Mouse (Mus musculus) kidney, postnatal 10 days (tissue): Measurements from ENCODE around the gene Nfe2l2.
A peak's percentile ranks its signal among the peaks of the same experiment; 100 is the strongest.
"Not testable (repeated sequence)": the region's sequence is repeated elsewhere in the genome, so short reads cannot be mapped to it uniquely, and the experiment has no call there.

Experiments used
- DNase-seq: peaks from one replicate; pipeline ENCODE4 v3.0.0; 2021; ENCODE audit warnings: mixed read lengths

Nfe2l2 gene

DNA sequence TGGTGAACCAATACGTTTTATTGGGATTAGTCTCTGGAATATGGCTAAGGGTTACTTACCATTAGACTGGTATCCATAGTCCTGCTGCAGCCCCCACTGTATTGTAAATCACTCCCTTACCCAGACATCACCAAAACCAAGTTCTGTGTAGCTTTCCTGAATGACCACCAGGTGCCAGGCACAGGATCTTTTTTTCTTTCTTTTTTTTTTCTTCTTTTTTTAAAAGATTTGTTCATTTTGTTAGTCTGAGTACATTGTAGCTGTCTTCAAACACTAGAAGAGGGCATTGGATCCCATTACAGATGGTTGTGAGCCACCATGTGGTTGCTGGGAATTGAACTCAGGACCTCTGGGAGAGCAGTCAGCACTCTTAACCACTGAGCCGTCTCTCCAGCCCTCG, 8.6 kb upstream of the Nfe2l2 start:
- no peak for DNase-seq

DNA sequence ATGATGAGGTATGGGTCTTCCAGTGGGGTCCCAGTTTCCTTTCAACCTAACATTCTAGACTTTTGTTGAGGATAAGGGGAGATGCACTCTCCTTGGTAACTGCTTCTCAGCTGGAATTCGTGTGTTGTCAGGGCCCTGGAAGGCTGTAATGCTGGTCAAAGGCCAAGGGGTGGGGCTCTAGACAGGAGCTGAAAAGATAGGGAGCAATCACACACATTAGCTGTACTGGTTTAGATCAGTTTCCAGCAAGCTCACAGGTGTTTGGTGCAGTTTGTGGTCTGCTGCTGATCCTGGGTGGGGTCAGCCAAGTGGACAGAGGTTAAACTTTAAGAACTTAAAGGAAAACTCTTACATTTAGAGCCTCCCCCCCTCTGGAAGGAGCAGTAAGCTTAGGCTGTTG, 3.0 kb upstream of the Nfe2l2 start:
- peak; percentile 54 for DNase-seq

DNA sequence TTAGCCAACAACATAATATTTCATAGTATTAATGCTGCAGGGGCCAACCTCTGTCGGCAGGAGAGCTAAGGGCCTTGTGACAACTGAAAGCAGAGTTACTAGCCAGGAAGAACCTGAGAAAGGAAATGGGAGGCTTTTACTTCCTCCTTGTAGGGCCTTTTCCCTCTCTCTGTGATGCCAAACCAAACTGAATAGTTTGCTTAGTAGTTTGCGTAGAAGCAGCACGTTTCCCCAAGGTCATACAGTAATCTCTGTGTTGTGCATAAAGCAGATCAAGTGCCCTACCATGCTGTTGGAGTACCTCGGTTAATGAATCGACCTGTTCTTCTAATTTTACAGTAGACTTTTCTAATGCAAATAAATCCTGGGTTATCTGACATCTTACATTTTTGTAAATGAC, 2.0 kb upstream of the Nfe2l2 start:
- DNase-seq: no peak

DNA sequence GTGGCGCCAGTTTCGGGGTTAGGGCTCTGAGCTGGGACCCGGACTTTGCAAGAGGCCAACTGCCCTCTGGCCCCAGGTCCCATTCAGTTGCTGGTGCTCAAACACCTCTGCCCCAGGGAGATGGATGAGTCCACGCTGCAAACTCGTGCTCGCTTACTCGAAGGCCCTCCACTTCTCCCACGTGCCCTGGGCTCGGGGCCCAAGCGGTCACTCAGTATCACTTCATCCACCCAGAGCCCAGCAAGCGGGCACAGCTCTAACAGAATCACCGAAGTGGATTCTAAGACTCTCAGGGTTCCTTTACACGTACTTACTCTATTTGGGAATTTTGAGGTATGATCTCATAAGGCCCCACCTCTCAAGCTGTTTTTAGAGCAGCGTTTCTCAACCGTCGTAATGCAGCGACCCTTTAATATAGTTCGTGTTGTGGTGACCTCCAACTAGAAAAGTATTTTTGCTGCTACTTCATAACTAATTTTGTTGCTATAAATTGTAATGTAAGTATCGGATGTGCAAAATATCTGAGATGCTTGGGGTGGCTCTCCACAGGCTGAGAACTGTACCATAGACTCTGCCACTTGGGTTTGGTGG, 816 bp upstream of the Nfe2l2 start:
- no peak for DNase-seq

DNA sequence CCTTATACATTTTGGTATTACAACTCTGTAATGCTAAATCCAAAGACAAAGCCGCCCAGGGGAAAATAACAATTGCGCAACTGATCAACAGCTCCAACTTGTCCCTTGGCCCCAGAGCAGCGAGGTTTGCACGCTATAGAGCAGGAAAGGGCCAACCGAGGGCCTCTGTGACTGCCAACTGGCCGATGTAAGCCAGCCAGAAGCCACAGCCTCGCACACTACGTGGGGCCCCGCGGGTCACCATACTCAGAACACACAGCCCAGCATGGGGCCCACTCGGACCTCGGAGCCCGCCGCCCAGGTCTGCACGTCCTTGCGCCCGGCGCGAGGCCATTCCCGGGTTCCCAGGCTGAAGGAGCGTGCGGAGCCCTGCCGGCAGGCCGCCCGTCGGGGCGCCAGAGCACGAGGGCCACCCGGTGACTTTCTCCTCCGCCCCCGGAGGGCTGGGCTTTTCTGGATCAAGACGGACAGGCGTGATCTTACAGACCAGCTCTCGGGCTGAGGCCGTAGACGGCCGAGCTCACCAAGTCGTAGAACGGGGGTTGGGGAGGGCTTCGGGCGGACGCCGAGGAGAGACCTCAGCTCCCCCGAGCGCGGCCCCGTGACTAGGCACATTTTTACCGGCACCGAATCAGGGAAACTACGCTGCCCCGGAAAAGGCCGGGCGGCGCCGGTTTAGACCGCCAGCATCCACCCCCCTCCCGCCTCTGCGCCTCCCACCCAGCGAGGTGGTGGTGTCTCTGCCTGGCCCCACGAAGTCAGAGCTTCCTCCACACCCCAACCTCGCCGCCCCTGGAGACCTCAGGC, 863 bp downstream of the Nfe2l2 start:
- DNase-seq: peak; percentile 97

DNA sequence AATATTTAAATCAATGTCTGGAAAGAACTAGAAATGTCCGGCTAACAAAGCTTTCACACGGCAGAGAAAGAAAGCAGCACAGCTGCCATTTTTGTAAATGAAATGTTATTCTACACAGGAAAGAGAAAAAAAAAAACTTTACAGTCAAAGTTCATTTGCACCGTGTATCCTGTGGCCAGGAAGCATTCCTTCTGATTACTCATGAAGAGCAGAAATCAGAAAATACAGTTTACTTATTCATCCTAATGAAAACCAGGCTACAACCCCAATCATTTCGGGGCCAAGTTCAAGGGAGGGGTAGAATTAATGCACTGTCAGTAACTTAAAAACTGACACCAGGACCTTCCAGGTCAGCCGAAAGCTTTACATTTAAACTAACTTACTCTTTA, 1.9 kb downstream of the Nfe2l2 start:
- DNase-seq: no peak

DNA sequence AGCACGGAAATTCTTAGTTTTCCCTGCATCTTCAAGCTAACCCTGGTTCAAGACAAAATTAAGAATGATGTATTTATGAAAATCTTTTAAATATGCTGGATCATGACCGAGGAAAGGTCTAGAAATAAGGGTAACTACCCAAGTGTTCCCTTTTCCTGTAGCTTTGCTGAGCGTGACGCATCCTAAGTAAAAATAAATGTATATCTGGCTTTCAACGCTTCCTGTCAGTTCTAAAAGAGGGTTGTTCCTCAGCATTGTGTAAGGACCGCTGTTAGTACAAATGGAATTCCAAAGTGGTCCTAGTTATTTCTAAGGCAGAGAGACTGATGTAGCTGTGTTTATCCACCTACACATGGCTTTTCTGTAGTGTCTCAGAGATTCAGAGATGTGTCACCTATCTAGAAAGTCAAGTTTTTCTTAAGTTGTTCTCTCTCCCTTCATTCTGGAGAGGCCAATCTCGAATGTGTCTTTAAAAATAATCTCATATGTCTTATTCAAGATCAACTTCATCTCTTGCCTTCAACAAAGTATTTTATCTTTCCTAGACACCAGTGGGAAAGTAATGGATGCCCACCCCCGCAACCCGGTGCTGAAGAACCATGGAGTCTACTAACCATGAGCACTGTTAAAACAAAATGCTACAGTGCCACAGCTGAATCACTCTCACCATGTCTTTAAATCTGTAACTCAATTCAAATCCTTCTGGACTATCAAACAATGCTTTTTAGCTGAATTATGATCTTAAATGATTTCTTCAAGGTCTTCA, 2.4 kb downstream of the Nfe2l2 start:
- DNase-seq: no peak

DNA sequence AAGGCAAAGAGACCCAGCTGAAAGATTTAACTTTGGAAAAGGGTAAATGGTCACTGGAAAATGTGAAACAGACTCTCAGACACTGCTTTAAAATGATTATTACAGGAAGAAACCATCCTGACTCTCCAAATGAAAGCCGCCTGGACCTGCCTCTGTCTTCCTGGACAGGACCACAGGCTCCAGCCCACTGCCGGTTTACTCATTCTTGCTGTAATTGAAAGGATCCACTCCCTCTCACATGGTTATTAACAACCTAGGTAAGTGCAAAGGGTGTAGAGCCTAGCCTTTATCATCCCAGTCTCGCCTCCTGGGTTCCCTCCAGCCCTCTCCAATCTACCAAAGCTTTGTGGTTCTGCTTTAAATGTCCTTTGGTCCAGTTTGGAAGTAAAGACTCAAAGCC, 3.2 kb downstream of the Nfe2l2 start:
- DNase-seq: no peak

DNA sequence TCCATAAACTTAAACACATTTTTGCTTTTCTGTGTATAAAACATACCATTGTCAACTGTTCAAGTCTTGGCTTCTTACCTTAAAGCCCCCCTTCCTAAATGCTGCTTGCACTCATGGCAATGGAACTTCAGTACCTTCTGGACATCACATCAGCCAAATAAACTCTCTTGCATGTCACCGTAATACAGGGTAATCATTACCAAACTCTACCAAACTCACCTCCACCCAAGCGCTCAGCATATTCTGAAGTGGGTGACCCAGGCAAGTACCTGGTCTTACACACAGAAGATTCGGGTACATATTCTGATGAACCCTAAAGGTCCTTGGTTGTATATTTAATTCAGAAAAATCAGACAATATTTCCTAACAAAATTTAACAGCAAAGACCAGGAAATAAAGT, 3.9 kb downstream of the Nfe2l2 start:
- DNase-seq: no peak

DNA sequence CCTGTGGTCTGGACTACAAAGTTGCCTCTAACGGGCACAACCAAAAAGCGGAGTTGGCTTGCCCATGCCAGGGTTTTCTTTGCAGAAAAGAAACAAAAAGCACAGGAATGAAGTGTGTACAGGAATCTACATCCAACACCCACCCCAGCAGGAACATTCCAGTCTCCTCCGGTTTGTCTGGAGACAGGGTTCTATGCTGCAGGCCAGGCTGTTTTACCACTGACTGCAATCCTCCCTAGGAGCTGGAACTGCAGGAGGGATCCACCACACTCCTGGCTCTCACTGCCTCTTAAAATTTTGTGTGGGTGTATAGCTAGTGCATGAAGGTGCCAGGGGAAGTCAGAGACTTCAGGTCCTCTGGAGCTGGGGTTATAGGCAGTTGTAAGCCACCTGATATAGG, 5.6 kb downstream of the Nfe2l2 start:
- DNase-seq: no peak

DNA sequence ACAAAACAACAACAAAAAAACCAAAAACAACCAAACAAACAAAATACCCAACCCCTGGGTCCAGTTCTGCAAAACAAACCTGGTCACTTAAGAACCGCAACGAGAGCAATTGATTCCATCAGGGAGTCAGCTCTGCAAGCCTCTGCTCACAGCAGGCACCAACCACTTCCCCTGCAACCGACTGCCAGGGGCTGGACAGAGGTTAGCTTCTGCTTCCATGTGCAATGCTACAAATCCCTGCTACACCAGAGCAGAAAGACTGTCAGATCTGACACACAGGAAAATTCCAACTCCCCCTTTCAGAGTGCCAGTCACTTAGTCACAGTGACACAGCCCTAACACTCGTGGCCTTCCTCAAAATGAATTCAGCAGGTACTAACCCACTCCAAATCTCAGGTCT, 6.4 kb downstream of the Nfe2l2 start:
- no peak for DNase-seq

DNA sequence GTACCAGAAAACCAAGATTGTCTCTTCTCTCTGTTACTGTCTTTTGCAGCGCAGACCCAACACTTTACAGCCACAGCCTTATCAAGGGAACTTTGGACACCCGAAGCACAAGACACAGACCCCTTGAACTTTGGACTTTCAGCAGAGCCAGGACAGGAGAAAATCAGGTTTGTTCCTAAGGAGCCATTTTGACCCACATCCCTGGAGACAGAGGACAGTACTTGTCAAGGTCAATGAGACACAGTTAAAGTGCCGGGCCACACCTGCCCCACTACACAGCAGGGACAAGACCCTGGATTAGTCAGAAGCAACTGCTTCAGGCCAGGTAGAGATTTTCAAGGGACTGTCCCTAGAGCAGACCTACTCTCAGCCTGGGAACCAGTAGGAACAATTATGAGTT, 7.2 kb downstream of the Nfe2l2 start:
- DNase-seq: no peak

DNA sequence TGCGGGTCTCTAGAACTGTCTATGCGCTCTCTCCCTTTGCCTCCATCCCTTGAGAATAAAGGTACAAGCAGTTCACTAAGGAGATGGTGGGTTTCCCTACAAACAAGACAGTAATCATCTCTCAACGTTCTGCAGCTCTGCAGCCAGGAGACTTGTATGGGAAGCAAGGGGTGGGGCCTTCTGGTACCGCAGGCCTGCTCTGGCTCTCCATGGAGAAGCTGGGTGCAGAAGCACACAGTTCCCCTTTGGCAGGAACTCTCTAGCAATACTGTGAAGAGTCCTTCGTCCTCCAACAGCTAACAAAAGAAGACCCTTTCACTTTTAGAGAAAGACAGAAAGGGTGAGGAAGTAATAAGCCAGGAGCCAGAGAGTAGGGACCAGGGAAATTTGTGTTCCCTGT, 8.1 kb downstream of the Nfe2l2 start:
- peak; percentile 49 for DNase-seq

DNA sequence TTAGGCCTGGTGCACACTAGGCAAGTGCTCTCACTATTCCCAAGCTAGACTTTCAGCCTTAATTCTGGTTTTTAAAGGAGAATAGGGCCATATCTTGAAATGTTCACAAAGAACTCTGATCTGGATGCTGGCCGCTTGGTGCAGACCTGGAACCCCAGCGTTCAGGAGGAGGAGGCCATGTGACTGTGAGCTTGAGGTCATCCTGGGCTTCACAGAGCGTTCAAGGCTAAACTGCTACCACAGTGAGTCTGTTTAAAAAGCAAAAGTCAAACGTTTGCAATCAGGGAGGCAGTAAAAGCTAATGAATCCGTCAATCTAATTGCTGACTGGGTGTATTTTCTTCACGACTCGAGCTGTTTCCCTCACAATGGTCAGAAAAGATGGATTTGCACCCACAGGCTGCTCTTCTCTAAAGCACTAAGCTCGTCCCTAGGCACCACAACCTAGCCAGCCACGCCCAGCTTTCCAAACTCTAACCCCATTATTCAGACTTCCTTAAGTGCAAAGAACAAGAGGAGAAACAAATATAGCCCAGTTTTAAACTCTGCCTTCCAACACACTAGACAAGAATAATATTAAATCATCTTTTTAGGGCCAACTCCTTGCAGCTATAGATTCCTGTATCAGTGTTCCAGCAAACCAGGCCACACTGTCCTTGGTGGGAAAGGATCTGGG, 8.6 kb downstream of the Nfe2l2 start:
- no peak for DNase-seq

DNA sequence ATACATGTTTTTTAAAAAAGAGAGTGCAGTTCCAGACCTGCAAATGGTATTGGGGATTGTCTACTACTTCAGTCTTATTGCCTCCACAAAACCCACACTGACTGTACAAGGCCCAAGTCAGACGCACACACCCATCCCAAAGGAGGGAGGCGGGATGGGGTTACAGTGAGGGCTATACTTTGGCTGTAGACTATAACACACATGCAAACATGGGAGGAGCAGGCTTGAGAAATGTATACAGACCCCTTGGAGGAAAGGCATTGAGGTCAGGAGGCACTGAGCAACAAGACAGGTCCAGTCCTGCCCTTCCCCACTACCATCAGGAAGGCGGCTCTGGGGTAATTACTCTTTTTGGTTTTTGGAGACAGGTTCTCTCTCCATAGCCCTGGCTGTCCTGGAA, 9.5 kb downstream of the Nfe2l2 start:
- DNase-seq: not testable (repeated sequence)

DNA sequence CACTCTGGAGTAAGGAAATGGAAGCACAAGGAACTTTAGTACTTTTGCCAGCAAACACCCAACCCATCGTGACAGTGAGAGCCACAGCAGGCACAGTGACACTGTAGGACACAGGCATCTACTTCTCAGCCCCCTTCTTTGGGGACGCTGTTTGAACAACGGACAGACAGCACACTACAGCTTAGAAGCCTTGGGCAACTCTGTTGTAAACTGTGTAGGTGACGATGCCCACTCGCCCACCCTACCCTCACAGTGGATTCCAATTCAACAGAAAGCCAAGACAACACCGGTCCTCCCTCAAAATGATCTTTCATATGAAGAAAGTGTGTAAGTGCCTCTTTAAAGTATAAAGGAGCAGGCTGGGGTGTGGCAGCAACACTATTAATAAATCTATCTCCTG, 12.1 kb downstream of the Nfe2l2 start:
- no peak for DNase-seq

DNA sequence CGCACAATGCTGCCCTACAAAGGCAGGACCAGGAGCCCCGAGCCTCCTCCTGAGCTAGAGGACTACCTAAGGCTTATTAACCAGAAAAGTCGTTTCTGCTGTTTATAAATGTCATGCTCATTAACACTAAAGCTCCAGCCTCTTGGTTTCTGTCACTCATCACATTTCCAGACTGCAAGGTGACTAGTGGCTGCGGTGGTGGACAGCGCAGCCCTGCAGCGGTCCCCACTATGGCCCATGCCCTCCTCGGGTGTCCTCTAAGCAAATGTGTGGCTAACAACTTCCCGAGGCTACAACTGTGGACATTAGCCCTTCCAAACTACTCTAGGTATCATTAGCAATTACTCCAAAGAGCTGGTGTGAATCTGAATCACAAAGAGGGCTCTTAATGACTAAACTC, 13.1 kb downstream of the Nfe2l2 start:
- DNase-seq: no peak

DNA sequence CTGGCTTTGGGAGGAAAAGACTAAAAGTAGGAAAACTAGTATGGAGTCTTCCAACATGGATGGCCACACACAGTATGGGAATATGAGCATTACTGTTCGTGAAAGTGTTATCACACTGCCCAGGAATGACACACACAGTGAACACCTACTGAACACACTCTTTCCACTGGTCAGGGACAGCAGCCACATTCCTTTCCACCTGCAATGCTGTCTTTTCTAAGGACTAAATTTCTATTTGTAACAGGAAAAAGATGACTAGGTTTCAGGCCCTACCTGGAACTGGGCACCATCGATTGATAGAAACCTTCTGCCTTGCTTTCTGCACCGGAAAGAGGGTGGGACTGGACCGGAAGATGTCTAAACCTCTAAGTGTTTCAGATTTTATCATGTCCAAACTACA, 13.8 kb downstream of the Nfe2l2 start:
- DNase-seq: no peak

DNA sequence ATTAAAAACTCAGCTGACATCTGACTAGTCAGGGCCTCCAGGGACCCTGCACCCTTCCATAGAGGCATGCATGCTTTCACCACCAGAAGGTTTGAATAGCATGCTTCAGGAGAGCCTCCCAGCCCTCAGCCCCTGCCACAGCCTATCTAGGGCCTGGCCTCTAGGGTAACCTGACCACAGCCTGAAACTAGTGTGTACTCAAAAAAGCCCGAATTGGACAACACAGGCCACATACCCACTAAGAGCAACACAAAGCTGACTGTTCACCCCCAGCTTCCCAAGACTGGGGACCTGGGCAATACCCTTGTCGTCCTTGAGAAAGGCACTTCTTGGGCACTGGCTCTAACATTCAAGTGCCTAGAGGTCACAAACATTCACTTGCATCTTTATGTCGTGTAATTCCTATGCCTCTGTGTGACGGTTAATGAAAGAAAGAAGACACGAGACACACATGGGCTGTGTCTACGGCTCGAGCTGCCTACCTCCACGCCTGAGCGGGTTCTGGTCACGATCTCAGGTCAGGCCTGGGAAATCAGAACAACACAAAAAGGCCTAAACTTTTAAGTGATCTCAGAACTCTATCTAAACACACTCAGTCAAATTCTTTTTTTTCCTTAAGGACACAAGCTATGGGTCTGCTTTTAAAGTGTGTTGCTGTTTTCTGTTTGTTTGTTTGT, 14.8 kb downstream of the Nfe2l2 start:
- DNase-seq: peak; percentile 8

DNA sequence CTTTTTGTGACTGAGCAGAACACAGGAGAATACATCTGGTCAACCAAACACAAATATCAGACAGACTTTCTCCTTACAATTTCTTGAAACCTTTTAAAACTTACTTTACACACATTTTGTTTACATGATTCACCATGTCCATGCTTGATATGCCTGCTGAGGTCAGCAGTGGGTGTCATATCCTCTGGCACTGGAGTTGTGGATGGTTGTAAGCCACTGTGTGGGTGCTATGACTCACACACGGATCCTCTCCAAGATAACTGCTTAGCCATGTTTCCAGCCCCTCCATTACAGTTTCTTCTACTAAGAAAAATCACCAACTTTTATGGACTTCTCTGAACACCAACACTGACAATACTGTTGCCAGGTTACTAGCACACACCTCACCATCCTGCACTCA, 15.5 kb downstream of the Nfe2l2 start:
- peak; percentile 3 for DNase-seq

DNA sequence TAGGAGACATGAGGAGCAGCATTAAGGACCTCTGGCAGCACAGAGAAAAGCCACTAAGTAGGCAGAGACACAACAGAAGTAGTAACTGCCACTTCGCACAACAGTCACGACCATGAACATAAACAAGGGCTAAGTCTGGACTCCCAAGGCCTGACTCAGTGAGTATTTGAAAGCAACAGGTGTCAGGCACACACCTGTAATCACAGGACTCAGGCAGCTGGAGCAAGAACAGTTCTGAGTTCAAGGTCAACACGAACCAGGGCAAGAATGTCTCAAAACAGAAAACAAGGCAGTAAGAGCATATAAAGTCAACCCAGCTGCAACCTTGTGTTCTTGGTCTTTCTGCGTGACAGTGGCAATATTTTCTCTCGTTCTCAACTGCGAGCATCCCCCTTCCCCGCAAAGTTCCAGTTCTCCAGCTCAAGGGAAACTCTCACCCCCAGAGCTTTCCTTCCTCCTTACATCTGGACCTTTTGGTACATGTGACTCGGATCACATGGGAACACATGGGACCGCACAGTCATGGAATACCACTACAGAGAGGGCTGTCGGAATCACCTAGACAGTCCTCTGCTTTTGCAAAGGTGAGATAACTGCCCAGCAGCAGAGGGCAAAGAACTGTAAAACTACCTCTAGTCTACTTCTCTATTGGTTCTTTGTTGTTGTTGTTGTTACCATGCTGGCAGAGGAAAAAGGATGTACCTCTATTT, 17.2 kb downstream of the Nfe2l2 start:
- no peak for DNase-seq

DNA sequence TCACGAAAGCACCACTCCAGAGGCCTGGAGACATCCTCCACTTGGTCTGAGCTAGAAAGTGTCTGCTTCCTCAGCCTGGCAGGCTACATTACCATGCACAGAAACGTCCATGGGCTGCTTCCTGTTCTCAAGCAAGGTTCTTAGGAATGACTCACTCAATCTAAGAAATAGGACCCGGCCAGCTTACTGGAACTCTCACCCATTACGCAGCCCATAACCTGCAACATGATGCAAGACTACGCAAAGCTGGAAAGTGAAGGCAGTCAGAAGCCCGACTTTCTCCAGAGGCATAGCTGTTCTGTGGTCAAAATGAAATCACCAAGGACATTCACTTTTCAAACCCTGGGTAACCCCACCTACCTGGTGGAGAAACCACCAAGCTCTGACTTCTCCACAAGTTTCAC, 19.0 kb downstream of the Nfe2l2 start:
- DNase-seq: no peak
